Mouse (Mus musculus): ENCODE results near the gene Cdh4.

Cdh4 gene

DNA sequence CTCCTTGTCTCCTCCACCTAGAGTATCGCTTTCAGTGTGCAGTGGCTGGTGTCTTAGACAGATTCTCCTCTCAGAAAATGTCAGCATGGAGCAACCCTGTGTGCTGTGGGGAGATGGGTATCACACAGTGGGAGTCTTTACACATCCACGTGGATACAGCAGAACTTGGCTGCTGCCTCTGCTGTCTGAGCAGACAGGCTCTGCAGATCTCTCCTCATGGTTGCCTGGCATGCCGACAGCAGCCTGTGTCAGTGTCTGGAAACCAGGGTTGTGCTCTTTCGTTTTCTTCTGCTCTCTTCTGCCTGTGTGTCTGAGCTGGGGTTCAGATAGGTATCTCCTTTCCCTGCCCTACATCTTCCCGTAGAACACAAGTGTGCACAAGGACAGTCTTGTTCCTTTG is 237.6 kb downstream of the Cdh4 start:
- DNase-seq (ENCODE audit: low read depth), result no peak

GRCm38 (mm10) chr2:179681386-179681785 is 239.2 kb downstream of the Cdh4 start:
- DNase-seq (ENCODE audit: low read depth), result peak; percentile 44

DNA sequence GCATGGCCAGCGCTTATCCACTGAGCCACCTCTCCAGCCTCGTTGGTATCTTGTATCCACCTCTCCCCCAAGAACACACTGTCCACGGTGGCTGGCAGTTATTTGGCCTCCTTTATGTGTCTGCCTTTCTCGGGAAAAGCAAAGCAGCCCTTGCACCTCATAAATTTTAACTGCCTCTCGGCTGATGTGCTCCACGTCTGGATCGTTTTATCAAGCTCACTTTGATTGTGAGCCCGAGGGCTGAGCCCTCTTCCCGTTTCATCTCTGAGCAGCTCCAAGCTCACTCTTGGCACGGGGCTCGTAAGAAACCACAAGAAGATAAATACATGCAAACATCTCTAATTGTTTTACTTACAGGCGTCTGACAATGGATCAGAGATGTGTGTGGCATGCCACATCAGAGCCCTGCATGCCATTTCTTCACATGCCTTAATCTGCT is 245.0 kb downstream of the Cdh4 start:
- DNase-seq (ENCODE audit: low read depth), result no peak

DNA sequence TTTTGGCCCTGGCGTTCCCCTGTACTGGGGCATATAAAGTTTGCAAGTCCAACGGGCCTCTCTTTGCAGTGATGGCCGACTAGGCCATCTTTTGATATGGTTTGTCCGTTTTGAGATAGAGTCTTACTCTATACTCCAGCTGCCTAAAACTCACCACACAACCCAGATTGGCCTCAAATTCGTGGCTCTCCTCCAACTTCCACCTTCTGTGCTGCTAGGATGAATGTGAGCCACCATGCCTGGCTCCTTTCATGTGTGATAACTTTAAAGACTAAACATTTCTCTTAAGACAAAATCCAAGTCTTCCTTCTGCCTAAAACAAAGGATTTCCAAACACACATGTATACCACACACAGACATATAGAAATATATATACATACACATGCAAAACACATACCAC is 246.7 kb downstream of the Cdh4 start:
- no peak for DNase-seq (ENCODE audit: low read depth)

- no peak for DNase-seq (ENCODE audit: low read depth)
These were observed 247.5 kb downstream of the Cdh4 start for GRCm38 (mm10) chr2:179689761-179690160.

- DNase-seq (ENCODE audit: low read depth), result no peak
These were observed 248.3 kb downstream of the Cdh4 start for GRCm38 (mm10) chr2:179690571-179690970.

DNA sequence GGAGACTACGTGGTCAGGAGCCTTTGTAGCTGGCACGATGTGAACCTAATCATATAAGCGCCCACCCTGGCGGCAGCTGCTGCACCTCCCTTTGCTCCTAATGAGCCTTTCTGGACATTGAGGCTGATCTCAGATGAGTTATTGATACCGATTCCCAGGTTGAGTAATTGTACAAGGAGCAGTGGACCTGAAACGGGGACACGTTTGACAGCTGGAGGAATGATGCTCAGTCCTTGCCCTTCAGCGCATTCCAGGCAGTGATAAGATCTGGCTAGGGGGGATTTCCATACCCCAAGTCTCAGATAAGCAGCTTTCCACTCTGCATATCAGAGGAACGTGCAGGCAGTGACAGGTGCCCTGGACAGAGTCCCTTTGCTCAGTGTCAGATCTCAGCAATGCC is 252.7 kb downstream of the Cdh4 start:
- no peak for DNase-seq (ENCODE audit: low read depth)

DNA sequence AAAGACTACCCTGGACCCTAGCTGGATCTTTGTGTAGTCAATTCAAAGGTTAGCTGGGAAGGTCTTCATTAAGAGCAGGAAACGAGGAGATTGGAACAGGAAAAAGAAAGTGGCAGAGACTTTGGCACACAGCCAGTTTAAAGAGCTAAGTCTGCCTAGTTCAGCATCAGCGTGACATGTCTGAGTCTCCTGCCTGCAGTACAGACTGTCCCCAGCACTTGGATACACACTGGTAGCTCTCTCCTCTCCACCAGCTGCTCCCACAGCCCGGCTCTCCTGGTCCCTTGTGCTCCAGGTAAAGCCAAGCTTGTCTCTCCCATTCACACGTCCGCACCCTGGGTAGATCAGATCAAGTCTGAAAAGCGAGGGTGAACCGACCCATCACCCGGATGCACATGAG is 255.4 kb downstream of the Cdh4 start:
- no peak for DNase-seq (ENCODE audit: low read depth)

- DNase-seq (ENCODE audit: low read depth), result peak; percentile 50
These were observed 256.2 kb downstream of the Cdh4 start for GRCm38 (mm10) chr2:179698196-179698985.

DNA sequence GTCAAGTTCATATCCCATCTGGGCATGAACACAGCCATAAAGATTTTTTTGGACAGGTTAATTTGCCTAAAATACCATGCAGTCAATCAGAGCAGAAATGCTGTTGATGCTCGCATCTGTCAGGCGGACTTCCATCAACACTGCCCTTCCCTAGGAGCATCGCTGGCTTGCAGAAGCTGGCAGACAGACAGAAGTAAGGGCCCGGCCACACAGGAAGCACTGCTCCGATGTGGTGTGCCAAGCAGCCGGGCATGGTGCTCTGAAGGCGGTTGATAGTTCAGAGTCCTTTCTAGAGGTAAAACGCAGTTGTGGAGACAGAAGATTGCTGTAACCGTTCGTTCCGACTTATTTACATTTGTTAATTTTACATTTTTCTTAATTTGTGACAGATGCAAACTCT is 262.8 kb downstream of the Cdh4 start:
- no peak for DNase-seq (ENCODE audit: low read depth)

DNA sequence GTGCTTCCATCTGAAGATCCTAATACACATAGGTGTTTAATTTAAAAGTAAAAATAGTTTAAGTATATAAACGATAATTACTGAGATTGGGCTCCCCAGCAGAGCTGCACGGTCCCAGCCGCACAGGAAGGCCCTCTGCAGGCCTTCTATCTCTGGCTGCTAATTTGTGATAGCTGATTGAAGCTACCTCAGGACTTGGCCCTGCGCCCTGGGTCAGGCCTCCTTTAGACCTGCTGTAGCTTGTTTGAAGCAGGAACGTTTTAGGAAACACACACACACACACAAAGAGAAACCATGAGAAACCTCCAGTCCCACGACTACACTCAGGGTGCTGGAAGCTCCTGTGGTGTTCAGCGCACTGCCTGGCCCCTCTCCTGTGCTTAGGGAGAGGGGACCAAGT is 263.2 kb downstream of the Cdh4 start:
- DNase-seq (ENCODE audit: low read depth), result no peak

DNA sequence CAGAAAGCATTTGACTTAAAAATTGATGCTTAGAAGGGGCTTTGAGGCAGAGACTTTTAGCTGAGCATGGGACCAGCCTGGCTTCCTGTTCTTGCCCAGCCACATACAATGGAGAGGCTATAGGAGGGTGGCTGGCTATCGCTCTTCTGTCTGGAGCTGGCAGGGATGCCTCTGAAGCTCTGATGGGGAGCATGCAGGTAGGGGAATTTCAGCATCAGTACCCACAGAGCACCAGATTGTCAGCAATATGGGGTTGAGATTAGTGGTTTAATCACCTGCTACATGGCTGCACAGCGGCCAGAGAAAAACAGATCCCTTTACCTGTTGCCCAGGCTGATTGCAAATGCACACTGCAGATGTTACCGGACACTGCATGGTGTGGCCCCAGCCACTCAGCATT is 264.4 kb downstream of the Cdh4 start:
- DNase-seq (ENCODE audit: low read depth), result no peak

- no peak for DNase-seq (ENCODE audit: low read depth)
These were observed 266.9 kb downstream of the Cdh4 start for GRCm38 (mm10) chr2:179709111-179709510.

DNA sequence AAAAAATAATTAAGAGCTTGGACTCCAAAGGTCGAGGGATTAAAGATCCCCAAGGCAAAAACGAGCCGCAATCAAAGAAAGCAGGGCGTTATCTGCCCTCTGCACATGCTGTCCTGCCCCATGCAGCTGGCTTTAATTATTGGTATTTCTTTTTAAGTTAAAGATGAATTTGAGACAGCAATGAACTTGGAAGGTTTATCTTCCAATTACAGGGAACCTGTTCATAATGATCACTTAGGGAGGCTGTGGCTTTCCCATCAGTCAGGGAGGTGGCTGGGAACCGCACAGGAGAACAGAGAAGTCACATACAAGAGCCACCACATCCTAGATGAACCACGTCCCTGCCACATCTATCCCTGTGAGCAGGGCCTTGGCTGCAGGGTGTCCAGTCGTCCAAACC is 270.5 kb downstream of the Cdh4 start:
- no peak for DNase-seq (ENCODE audit: low read depth)

GRCm38 (mm10) chr2:179713326-179713725 is 271.1 kb downstream of the Cdh4 start:
- DNase-seq (ENCODE audit: low read depth), result no peak

- no peak for DNase-seq (ENCODE audit: low read depth)
These were observed 271.9 kb downstream of the Cdh4 start for GRCm38 (mm10) chr2:179714145-179714544.

DNA sequence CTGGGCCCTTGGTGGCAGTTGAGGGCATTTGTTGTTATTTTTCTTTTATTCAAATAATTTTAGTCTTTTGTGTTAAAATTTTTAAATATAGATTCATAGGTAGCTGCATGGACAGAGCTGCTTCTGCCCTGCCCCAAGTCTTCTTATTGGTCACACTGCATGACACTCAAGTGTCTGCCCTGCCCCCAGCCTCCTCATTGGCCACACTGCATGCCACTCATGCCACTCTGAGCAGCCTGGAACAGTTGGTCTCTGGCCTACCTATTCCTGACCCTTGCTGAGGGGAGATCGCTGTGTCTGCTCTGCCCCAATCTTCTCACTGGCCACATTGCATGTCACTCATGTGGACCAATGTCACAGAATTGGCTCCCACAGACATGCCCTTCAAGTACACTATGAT is 273.1 kb downstream of the Cdh4 start:
- DNase-seq (ENCODE audit: low read depth), result no peak

DNA sequence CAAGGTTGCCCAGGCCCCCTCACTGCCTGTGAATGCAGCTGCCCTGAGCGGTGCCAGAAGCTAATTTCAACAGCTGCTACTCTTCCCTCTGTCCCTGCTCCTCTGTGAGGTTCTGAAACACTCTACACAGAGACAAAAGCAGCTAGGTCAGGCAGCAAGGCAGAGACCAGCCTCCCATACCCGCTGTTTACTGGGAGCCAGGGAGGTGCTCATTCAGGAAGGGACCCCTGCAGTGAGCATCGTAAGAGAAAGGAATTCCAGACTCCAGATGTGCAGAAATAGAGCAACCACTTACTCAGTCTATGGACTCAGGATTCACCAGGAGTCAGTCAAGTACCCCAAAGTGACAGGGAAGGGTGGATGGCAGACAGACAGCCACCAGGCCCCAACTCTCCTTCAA is 278.1 kb downstream of the Cdh4 start:
- no peak for DNase-seq (ENCODE audit: low read depth)

DNA sequence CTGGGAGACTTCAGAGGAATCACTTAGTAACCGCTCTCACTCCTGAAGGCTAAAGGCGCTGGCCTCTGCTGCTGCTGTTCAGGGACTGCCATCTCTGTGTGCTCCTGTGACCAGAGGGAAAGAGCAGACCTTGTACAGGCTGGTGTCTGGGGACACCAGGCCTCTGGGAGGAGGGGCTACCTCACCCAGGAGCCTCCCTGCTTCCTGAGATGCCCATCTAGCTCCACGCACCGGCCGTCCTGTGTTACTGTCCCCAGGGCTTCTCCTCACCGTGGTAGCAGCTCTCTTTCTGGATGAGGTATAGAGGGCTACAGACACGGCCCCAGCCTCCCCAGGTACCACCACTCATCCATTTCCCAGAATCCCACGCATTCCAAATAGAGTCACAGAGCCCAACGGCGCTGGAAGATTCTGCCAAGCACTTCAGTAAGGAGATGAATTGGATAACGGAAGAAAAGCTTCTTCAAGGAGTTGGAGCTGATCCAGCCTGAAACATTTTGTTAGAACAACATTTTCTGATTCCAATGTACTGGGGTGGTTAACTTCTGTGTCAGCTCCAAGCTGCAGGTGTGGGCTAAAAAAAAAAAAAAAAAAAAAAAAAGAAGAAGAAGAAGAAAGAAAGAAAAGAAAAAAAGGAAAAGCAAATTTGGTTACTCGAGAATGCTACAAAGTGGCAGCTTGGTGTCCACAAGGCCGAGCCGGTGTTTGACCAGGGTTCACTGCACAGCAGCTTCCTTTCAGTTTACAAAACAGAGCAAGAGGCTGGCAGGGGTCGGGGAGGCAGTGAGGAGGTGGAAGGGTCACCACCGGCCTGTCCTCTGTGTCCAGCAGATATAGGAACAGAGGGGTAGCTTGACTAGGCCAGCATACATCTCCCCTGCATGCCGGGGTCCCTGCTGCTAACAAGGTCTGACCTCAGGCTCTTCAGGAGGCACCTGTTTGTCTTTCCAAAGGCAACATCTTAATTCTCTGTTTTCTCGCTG is 279.6 kb downstream of the Cdh4 start:
- no peak for DNase-seq (ENCODE audit: low read depth)

GRCm38 (mm10) chr2:179722776-179723386 is 280.6 kb downstream of the Cdh4 start:
- no peak for DNase-seq (ENCODE audit: low read depth)

- no peak for DNase-seq (ENCODE audit: low read depth)
These were observed 281.2 kb downstream of the Cdh4 start for GRCm38 (mm10) chr2:179723401-179723800.

DNA sequence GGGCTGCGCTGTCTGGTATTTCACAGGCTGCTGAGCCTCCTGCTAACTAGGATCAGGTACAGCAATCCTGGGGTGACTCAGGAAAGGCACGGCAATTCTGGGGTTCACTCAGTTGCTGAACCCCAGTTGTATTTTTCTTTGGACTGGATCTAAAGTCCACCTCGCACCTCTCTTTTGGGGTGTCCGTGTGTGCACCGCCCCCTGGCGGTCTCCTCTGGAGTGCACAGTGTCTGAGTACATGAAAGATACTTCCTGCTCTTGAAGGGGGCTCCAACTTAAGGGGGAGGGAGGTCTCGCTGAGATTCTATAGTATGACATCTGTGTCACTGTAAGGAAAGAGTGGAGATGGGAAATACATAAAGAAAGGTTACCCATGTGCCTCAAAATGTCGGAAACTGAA is 286.8 kb downstream of the Cdh4 start:
- DNase-seq (ENCODE audit: low read depth), result peak; percentile 25

GRCm38 (mm10) chr2:179729802-179730201 is 287.6 kb downstream of the Cdh4 start:
- no peak for DNase-seq (ENCODE audit: low read depth)
